Mouse (Mus musculus): ENCODE measurements around the gene Svip. TPM values are rescaled to one million over a fixed set of nuclear protein-coding genes. Genes with fewer than 3 reads are reported as not detected.

Gene Svip
- 1.2 TPM for polyA plus RNA-seq (2012; fragmentation: generic; extraction: Trizol)
- long read RNA-seq, experiment 1, partial matches to known transcripts: 0 of 1 reads
- long read RNA-seq, experiment 1, other reads (novel, unspliced or antisense): 0 of 1 reads
- long read RNA-seq, experiment 2, partial matches to known transcripts: 0 of 3 reads
- long read RNA-seq, experiment 2, other reads (novel, unspliced or antisense): 0 of 3 reads

DNA sequence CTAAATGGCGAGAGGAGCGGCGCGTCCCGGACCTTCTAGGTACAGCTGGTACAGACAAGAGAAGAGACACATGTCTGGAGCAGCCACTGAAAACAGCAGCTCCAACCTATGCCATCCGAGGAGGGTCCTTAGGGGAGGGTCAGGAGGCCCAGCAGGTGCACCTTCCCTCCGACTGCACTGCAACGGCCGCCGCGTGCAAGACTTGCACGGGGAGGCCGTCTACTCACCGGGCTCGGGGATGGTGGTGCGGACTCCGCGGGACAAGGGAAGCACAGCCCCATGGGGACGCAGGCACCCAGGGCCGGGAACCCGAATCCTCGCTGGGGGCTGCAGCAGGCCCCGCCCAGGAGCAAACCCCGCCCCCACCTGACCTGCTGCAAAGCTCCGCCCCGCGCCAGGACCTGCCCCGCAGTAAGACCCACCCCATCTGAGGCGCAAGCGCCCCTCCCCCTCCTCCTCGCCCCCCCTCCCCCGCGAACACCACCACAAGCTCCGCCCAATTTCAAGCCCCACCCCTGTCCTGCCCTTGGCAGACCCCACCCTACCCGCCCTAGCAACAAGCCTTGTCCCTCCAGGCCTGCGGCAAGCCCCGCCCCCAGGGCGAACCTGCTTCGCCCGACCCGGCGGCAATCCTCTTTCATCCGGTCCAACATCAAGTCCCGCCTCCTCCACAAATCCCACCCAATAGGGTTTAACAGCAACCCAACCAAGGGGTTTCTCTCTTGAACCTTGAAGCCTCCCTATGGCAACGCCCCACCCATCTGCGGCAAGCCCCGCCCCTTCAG is at the start of gene Svip:
Gene Svip, minus strand, starts transcription at position 508 of the 785 bp plus-strand sequence.
- no peak for TF ChIP-seq USF1 (IDR thresholded peaks at IDR 0.05; ENCODE audit: low read depth)
- no peak for TF ChIP-seq MAX (IDR thresholded peaks at IDR 0.05)
- TF ChIP-seq MYOD1 (IDR thresholded peaks at IDR 0.05; ENCODE audit: control insufficient read depth, insufficient read length, low read depth): no peak
- no peak for TF ChIP-seq FOSL1 (IDR thresholded peaks at IDR 0.05; ENCODE audit: insufficient read depth, low read length, poor library complexity, severe bottlenecking)
- no peak for TF ChIP-seq CTCF (IDR thresholded peaks at IDR 0.05; ENCODE audit: control insufficient read depth, insufficient read depth, insufficient read length)
- no peak for TF ChIP-seq MYOG (IDR thresholded peaks at IDR 0.05; ENCODE audit: control insufficient read depth, extremely low read depth, insufficient read length)
- no peak for TF ChIP-seq CEBPB (IDR thresholded peaks at IDR 0.05; ENCODE audit: low read depth)
- Histone ChIP-seq H3K4me3 (ENCODE audit: insufficient read depth, poor library complexity, severe bottlenecking) (no peak within 1 kb of the TSS), H3K79me2 (ENCODE audit: control insufficient read depth, insufficient read depth) (no peaks in the 10 kb centered on the region), H3K27me3 (ENCODE audit: control insufficient read depth, insufficient read depth, insufficient read length) (no peaks in the 10 kb centered on the region), H3ac (ENCODE audit: control insufficient read depth, insufficient read length, low read depth) (no peak within 1 kb of the TSS), H3K79me3 (ENCODE audit: low read depth) (no peaks in the 10 kb centered on the region), H3K36me3 (ENCODE audit: control insufficient read depth, insufficient read depth) (no peaks in the 10 kb centered on the region)

DNA sequence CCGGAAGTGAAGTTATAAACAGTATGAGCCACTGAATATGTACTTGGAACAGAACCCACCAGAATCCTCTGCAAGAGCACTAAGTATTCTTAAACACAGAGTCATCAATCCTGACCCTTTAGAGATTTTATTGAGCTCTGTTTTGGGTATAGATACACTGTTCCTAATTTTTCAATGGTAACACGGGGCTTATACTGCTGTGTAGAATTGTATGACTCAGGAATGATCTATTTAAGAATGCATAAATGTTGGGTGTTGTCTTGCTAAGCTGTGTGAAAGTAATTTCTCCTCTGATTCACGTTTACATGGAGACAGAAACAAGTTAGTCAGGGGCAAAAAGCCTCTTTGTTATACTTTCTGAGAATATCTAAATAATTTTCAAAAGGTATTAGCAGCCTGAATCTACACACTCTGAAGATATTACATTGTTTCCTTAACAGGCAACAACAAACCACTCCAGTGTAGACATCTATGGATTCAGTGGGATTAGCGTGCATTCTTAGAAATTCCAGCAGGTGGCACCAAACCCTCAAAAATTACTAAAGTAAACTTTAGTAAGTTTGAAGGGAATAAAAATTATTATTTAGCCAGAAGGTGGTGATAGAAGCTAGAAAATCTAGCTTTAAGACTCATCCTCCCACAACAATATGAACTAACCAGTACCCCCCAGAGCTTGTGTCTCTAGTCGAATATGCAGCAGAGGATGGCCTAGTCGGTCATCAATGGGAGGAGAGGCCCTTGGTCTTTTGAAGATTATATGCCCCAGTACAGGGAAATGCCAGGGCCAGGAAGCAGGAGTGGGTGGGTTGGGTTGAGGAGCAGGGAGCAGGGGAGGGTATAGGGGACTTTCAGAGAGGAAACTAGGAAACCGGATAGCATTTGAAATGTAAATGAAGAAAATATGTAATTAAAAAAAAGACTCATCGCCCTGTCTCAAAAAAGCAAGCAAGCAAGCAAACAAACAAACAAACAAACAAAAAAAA is 32.1 kb upstream of the Svip start:
- Histone ChIP-seq H3K27me3 (ENCODE audit: control insufficient read depth, insufficient read depth, insufficient read length) (no peaks in the 10 kb centered on the region), H3K4me3 (ENCODE audit: insufficient read depth, poor library complexity, severe bottlenecking) (no peak overlapping the region), H3ac (ENCODE audit: control insufficient read depth, insufficient read length, low read depth) (no peak overlapping the region), H3K79me3 (ENCODE audit: low read depth) (no peaks in the 10 kb centered on the region), H3K36me3 (ENCODE audit: control insufficient read depth, insufficient read depth) (no peaks in the 10 kb centered on the region), H3K79me2 (ENCODE audit: control insufficient read depth, insufficient read depth) (no peaks in the 10 kb centered on the region)
- TF ChIP-seq MAX (IDR thresholded peaks at IDR 0.05): no peak
- no peak for TF ChIP-seq CEBPB (IDR thresholded peaks at IDR 0.05; ENCODE audit: low read depth)
- TF ChIP-seq MYOG (IDR thresholded peaks at IDR 0.05; ENCODE audit: control insufficient read depth, extremely low read depth, insufficient read length): no peak

DNA sequence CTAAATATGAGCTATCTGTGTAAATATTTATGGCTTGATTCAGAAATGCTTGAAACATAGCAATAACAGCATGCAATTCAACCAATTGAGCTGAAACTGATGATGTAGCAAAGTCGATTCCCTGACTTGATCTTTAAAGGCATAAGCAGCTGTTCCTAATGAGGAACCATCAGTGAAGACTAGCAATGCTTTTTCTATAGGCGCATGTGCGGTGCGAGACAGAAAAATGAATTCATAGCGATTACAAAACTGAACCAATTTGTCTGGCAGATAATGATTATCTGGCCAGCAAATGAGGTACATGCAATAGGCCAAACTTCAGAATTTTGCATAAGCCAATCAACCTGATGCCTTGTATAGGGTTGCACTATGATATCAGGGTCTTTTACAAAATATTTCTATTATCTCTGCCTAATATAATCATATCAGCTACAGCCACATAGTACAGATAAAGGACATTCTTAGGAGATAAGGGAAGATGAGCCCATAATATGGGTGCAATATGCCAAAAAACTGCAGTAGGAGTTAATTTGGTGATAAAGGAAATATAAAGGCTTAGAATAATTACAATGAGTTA is 18.3 kb upstream of the Svip start:
- Histone ChIP-seq H3K4me3 (ENCODE audit: insufficient read depth, poor library complexity, severe bottlenecking) (no peak overlapping the region), H3K79me2 (ENCODE audit: control insufficient read depth, insufficient read depth) (no peaks in the 10 kb centered on the region), H3ac (ENCODE audit: control insufficient read depth, insufficient read length, low read depth) (no peak overlapping the region), H3K79me3 (ENCODE audit: low read depth) (no peaks in the 10 kb centered on the region), H3K27me3 (ENCODE audit: control insufficient read depth, insufficient read depth, insufficient read length) (no peaks in the 10 kb centered on the region), H3K36me3 (ENCODE audit: control insufficient read depth, insufficient read depth) (no peaks in the 10 kb centered on the region)
- TF ChIP-seq USF1 (IDR thresholded peaks at IDR 0.05; ENCODE audit: low read depth): no peak
- no peak for TF ChIP-seq MYOD1 (IDR thresholded peaks at IDR 0.05; ENCODE audit: control insufficient read depth, insufficient read length, low read depth)
- no peak for TF ChIP-seq CTCF (IDR thresholded peaks at IDR 0.05; ENCODE audit: control insufficient read depth, insufficient read depth, insufficient read length)
- no peak for TF ChIP-seq CEBPB (IDR thresholded peaks at IDR 0.05; ENCODE audit: low read depth)
- no peak for TF ChIP-seq MAX (IDR thresholded peaks at IDR 0.05)
- TF ChIP-seq FOSL1 (IDR thresholded peaks at IDR 0.05; ENCODE audit: insufficient read depth, low read length, poor library complexity, severe bottlenecking): no peak

DNA sequence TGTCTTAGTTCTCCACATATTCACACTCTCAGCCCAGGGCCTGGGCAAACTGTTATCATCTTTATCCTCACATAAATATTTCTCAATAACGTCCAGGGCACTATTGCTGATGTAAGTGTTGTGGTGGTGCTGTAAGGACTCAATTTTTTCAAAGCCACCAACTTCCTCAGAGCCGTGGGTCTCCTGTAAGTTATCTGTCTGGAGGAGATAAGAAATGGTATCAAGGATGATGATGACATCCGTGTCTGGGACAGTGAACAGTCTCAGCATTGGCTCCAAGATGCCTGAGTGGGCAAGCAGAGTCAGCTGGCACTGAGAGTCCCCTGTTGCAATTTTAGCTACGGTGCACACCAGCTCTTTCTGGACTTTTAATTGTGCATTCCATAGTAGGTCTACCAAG is 16.2 kb upstream of the Svip start:
- no peaks in the 10 kb centered on the region for H3K79me2 ChIP-seq (ENCODE audit: control insufficient read depth, insufficient read depth)
- no peaks in the 10 kb centered on the region for H3K27me3 ChIP-seq (ENCODE audit: control insufficient read depth, insufficient read depth, insufficient read length)
- no peaks in the 10 kb centered on the region for H3K79me3 ChIP-seq (ENCODE audit: low read depth)
- no peak overlapping the region for H3K4me3 ChIP-seq (ENCODE audit: insufficient read depth, poor library complexity, severe bottlenecking)
- no peak overlapping the region for H3ac ChIP-seq (ENCODE audit: control insufficient read depth, insufficient read length, low read depth)
- no peaks in the 10 kb centered on the region for H3K36me3 ChIP-seq (ENCODE audit: control insufficient read depth, insufficient read depth)
- TF ChIP-seq MYOG (IDR thresholded peaks at IDR 0.05; ENCODE audit: control insufficient read depth, extremely low read depth, insufficient read length) (no peak), FOSL1 (IDR thresholded peaks at IDR 0.05; ENCODE audit: insufficient read depth, low read length, poor library complexity, severe bottlenecking) (no peak)

DNA sequence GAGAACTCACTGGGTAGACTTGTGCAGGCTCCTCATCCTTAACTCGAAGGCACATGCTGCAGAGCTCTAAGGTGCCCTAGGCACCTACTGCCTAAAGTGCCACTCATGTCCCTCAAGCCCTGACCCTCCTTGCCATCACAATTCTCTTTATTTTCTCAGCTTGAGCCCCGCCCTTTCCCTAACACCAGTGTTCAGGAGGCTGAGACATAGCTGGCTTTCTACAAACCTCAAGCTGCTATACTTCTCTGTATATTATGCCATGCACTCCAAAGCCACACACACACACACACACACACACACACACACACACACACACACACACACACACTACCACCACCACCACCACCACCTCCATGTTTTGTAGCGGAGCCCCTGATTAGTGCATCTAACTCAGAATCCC is 9.8 kb upstream of the Svip start, which contains the start of gene 1700015G11Rik:
Gene 1700015G11Rik, minus strand, starts transcription at position 101 of the 400 bp plus-strand sequence.
- Histone ChIP-seq H3K79me3 (ENCODE audit: low read depth) (no peaks in the 10 kb centered on the region), H3ac (ENCODE audit: control insufficient read depth, insufficient read length, low read depth) (no peak within 1 kb of the TSS), H3K27me3 (ENCODE audit: control insufficient read depth, insufficient read depth, insufficient read length) (no peaks in the 10 kb centered on the region), H3K4me3 (ENCODE audit: insufficient read depth, poor library complexity, severe bottlenecking) (no peak within 1 kb of the TSS), H3K79me2 (ENCODE audit: control insufficient read depth, insufficient read depth) (no peaks in the 10 kb centered on the region), H3K36me3 (ENCODE audit: control insufficient read depth, insufficient read depth) (no peaks in the 10 kb centered on the region)
- TF ChIP-seq CTCF (IDR thresholded peaks at IDR 0.05; ENCODE audit: control insufficient read depth, insufficient read depth, insufficient read length): no peak
- TF ChIP-seq MAX (IDR thresholded peaks at IDR 0.05): no peak
- no peak for TF ChIP-seq USF1 (IDR thresholded peaks at IDR 0.05; ENCODE audit: low read depth)
- TF ChIP-seq FOSL1 (IDR thresholded peaks at IDR 0.05; ENCODE audit: insufficient read depth, low read length, poor library complexity, severe bottlenecking): no peak

Data from C2C12 (cell line).